Mouse (Mus musculus) erythroblast, embryonic 14.5 days (primary cell): ENCODE data around the gene Chd5.

Experiments used
- GATA1 ChIP-seq: IDR thresholded peaks from 2 replicates; pipeline ENCODE4 v1.6.1; 2012; ENCODE audit warnings: low read length, inconsistent platforms, mixed read lengths
- TAL1 ChIP-seq: IDR thresholded peaks from 3 replicates; pipeline ENCODE4 v1.6.1; 2012; ENCODE audit warnings: low read length, inconsistent platforms, mixed read lengths

- TF ChIP-seq GATA1 (no peak), TAL1 (no peak)
Observed at GRCm38 (mm10) chr4:152333587-152333986, 4.9 kb upstream of the Chd5 start.
